Mouse (Mus musculus) urinary bladder, postnatal 25 days (tissue): ENCODE measurements at regions not wholly inside any gene's neighbourhood (a gene's known extent, or its start where the extent isn't known, plus 50 kb on each side); places are given as distances from the start of the nearest gene placed in this dataset.

Experiments used
- DNase-seq: peaks from one replicate; pipeline ENCODE4 v3.0.0; 2022; ENCODE audit warnings: low spot score

DNA sequence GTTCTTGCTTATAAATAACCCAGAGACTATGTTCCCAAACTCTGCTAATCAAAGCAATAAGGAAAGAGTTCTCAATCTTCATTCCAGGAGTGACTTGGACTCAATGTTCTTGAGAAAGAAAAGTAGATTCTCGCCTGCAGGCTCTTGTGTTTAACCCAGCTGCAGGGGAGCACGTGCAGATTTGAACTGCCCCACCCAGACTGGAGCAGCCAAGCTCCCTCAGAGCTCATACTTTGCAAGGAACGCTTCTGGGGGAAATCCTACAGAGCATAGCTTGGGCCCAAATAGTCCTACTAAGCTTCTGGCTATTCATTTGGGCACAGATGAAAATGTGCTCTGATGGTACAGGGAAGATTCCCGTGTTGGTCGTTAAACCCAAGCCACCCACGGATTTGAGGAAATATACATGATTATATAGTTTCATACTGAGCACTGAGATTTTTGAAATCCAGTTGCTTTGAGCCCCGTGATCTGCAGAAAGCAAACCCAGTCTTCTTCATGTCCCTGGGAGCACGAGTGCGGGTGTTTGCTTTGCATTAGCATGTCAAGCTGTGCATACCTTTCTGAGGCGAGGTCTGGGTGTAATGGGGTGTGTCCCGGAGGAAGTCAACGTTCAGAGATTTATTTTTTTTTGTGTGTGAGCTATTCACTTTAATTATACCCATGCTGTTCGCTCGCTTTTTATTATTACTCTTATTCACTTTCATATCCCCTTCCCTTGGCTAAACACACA is 99.1 kb upstream of the Trp63 start:
- no peak for DNase-seq

DNA sequence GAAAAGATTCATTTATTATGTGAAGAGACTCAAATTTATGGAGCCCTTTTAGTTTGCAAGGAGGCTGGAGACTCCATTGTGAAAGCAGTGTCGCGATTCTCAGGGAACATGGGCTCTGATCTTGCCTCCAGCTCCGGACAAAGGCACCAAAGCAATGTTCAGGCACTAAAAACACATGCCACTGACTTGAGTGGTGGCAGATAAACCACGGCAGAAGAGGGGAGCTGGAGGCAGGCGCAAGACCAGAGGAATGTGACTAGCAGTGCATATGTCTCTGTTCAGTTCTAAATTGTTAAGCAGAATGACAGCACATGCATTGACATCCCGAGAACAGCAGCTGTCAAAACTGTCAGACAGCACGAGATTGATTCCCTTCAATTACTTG is 98.5 kb upstream of the Trp63 start:
- no peak for DNase-seq

DNA sequence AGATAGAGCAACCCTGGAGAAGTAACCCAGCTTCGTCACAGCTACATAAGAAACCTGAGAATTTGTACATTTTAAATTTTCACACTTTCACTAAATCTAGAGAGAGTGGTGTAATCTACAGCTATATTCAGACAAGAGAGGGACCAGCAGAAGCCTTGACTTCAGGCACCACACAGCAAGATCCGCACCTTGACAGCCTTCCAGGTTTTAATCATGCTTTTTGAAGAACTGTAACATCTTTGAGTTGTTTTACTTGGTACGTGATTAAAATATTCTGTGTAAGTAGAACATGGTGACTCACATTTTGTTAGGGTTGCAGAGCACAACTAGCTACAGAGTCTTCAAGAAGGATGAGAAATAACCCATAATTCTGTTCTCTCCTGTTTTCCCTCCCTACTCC is 97.6 kb upstream of the Trp63 start:
- DNase-seq = no peak

DNA sequence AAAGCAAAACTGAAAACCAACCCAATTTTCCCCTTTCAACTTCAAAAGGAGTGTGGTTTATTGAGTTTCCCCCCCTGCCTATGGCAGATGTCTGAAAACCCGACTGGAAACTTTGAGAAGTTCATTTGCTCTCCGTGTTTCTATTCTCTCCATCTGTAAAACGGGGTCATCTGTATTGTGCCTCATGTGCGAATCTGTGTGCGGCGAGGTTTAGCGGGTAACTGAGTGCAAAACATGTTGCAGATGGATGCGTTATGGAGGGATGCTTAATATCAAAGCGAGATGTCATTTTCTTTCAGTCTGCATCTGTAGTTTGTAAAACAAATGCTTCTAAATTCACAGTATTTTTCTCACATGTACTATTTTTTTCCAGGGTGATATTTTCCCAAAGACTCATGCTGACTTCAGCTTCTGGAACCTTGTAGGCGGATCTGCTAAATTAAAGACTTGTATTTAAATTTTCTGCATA is 95.7 kb upstream of the Trp63 start:
- DNase-seq = no peak

DNA sequence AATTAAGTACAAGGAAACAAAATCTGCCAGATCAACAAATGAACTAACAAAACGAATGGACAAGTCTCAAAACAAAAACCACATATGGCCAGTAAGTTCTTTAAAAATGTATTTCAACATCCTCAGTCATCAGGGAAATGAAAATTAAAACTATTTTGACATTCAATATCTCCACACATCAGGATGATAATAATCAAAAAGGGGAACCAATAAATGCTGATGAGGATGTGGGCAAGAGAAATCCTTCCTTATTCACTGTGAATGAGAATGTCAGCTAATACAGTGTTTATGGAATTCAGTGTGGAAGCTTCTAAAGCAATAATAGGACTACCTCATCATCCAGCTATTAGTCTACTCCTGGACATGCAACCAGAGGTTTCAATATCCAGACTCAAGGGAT is 86.1 kb upstream of the Trp63 start:
- DNase-seq = no peak

DNA sequence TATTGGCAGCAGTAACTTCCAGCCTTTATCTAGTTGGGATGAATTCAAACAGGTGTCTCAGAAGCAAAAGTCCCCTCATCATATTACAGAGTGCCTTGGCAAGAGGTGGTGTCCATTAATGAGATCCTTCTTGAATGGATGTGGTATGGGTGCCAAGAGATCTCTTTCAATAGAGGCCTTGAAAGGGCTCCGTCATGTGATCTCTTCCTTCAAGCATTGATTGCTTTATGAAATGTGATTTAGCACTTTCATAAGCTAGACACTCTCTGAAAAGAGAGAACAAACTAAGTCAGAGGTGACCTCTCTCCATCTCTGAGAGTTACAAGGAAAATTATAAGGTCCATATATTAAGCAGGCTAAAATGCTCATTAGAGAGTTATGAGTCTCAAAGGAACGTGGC is 80.4 kb upstream of the Trp63 start:
- no peak for DNase-seq

DNA sequence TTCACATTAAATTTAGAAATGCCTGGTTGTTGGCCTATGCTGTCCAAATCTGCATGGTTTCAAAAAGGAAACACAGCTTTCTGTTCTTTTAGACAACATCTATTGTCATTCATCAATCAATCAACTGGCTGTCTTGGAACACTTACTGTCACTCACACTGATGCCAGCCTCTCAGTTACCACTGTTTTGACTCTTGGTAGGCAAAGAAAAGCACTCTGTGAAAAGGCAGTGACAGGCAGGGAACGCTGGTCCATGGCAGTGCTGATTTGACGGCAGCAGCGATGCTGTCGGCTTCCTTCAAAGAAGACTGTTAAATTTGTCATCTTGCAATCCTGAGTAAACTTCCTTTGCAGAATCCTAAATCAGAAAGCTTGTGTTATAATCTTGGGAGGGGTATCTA is 68.3 kb upstream of the Trp63 start:
- DNase-seq = no peak

DNA sequence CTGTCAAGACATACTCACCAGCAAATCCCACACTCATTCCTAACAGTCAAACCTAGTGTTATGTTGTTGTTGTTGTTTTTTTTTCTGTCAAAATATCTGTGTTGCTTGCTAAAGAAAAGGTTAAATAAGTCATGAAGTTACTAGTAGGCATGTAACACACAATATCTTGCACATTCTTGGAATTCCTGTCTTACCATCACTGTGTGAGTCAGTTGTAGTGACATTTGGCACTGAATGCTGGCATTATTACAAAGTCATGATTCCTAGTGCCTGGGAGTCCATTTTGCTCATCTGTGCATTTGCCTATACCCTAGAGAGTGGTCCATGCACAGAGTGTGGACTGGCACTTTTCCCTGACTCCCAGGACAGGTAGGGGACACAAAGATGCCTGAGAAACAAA is 67.9 kb upstream of the Trp63 start:
- no peak for DNase-seq

DNA sequence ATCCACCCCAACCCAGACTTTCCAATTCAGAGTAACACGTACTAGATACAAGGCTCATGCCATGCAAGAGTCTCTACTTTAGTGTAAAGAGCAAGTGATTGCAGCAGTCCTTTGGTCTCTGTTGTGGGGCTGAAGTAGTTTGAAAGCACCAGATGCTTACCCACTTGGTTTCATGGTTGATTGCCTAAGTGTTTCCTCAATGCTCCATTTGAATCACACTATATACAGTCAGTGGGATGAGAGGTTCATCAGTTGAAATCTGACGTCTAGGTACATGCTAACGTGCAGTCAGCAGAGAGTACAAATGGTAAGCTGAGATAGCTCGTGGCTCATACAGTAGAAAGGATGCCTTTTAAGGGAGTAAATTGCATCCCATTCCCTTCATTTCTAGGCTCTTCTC is 64.7 kb upstream of the Trp63 start:
- no peak for DNase-seq

DNA sequence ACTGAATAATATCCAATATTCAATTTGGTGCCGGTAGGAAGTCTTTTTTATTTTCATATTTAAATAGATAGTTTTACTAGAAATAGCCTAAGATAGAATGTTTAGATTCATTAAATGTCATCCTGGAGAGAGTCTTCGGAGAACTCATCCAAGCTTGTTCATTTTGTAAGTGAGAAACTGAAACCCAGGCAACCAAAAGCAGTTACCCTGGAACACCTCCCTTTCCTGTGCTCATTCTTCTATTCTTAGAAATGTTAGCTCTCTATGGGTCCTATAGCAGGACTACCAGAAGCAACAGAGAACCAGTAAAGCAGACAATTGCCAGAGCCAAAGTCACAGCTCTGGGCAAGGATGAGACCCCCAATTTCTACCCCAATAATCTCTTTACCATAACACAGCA is 60.9 kb upstream of the Trp63 start:
- no peak for DNase-seq

DNA sequence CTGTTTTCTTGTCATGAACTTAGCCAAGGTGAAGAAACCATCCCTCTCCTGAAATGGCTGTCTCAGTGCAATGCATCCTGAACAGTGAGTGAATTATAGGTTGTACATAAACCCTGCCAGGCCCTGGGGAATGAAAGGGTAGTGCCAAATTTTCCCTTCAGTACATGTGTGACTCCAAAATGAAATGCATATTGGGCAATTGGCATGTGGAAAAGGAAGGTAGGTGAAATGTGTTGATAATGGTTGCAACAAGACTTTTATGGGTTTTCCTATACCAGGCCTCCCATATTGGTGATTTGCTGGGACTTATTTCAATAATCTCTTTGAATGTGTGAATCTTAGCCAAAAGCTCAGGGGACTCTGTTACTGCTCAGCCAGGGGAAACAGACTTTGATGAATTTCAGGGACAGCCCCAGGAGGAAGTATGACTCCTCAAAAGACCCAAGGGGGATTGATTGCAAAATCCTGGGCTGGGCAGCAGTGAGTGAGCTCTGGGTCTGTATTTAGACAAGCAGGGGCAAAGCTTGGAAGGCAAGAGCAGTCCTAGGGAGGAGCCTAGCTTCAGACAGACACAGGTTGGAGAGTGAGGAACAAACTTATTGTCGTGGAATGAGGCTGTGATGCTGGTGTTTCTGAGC is 59.5 kb upstream of the Trp63 start:
- no peak for DNase-seq

DNA sequence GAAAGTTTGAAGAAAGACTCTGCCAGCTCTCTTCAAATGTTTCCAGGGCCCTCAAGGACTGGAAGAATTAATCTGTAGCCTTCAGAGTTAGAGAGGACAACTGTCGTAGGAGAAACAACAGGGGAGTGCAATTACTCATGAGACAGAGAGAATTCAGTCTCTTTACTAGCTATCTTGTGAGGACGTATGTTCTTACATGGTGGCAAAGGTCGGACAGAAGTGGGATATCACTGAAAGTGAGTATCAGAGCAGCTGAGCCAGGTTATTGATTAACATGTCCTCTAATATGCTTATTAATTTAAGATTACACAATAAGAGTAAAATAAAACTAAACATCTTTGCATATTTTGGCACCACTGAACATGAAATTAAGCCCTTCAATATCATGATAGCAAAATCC is 53.8 kb upstream of the Trp63 start:
- DNase-seq = no peak

DNA sequence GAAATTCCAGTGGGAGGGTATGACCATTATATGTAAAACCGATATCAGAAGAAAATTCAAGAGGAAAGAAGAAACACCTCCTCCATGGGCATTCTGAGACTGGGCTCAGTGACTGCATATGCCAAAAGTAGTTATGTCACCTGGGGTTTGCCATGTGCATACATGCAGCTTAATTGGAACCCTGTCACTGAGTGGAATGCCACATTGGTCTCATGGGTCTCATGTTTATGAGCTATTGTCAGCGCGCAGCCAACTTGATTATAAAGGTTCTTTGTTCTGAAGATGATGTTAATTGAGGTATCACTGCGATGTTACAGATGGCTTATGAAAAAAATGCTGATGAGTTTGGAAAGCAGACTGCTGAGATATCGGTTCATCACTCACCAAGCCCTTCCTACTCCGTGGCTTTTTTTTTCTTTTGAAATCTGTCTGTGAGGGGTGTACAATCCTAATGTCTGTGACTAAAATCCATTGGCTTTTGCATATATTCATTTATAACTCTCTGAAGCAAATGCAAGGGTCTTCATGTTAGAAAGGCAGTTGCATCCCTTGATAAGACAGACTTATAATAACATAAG is 52.3 kb upstream of the Trp63 start:
- DNase-seq = no peak
